ENCODE assay signal across 17 mouse cellular contexts in the genomic region with DNA sequence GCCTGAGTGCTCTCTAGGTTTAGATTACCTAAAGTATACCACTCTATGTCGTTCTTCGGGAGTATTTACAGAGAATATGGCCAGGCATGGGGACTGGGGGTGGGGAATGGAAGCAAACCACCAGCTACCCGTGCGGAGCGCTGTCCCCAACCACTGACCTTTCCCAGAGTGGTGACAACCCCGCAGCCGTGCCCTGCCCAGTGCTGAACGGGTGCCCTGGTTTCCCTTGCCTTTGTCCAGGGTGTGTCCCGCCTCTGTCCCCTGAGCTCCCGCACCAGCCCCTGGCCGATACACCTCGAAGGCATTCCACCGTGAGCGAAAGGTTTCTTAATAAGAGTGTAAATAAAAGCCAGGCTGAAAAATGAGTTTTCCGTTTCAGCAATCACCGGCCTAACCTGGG.
DNase-seq lines count a peak whose midpoint lies in the region; ATAC-seq and TF ChIP-seq lines count a peak whose summit lies in the region.
"Had no signal": no experiment of that assay in that cellular context is flagged by ENCODE, and none has a peak within 500 bp of the region (broad histone marks: within the 10 kb centered on the region; RNA-seq: fewer than 3 reads in every experiment).

No protein-coding gene starts in this region.

- H3K36me3 ChIP-seq in heart, embryonic 15.5 days = no peaks in the 10 kb centered on the region
- H3K36me3 ChIP-seq in midbrain, postnatal 0 days (ENCODE audit: insufficient read depth, low read length) = no peaks in the 10 kb centered on the region
- H3K36me3 ChIP-seq in midbrain, embryonic 10.5 days = no peaks in the 10 kb centered on the region
- no peaks in the 10 kb centered on the region for H3K36me3 ChIP-seq in limb, embryonic 11.5 days (ENCODE audit: control insufficient read depth, insufficient read depth, low read length)
- no peaks in the 10 kb centered on the region for H3K36me3 ChIP-seq in stomach, embryonic 16.5 days (ENCODE audit: control insufficient read depth, insufficient read depth, low read length)
- H3K36me3 ChIP-seq: liver, embryonic 13.5 days; midbrain, embryonic 15.5 days had no signal

- peak overlapping the region; percentile 39 for H3K4me2 ChIP-seq in heart, embryonic 15.5 days
- no peak overlapping the region for H3K4me2 ChIP-seq in midbrain, postnatal 0 days (ENCODE audit: low read depth, low read length, poor library complexity, severe bottlenecking)
- H3K4me2 ChIP-seq in limb, embryonic 11.5 days (ENCODE audit: low read depth, severe bottlenecking) = no peak overlapping the region
- peak overlapping the region; percentile 41 for H3K4me2 ChIP-seq in stomach, embryonic 16.5 days (ENCODE audit: low read depth, low read length)
- H3K4me2 ChIP-seq: liver, embryonic 13.5 days; midbrain, embryonic 15.5 days had no signal

- DNase-seq in heart, adult 11 months = no peak
- DNase-seq in midbrain, postnatal 0 days (ENCODE audit: low spot score) = no peak
- no peak for DNase-seq in midbrain, embryonic 10.5 days (ENCODE audit: low spot score)
- no peak for DNase-seq in limb, embryonic 11.5 days (ENCODE audit: low spot score)
- DNase-seq: adrenal gland, postnatal 10 days; cerebellum, adult 8-10 months; liver, embryonic 13.5 days; retina, postnatal 1 day; thymus, postnatal 25 days had no signal

- H3K9ac ChIP-seq in heart, embryonic 15.5 days = no peak overlapping the region
- no peak overlapping the region for H3K9ac ChIP-seq in midbrain, postnatal 0 days (replicated peaks; ENCODE audit: low read length, poor library complexity, severe bottlenecking)
- no peak overlapping the region for H3K9ac ChIP-seq in limb, embryonic 11.5 days (ENCODE audit: low read length)
- no peak overlapping the region; the same call in 1 of the 2 replicates for H3K9ac ChIP-seq in stomach, embryonic 16.5 days (ENCODE audit: low read length)
- H3K9ac ChIP-seq: liver, embryonic 13.5 days; midbrain, embryonic 15.5 days had no signal

- 46% methylated on average over 16 of the region's 16 CpGs for WGBS in heart, embryonic 15.5 days
- 79% methylated on average over 16 of the region's 16 CpGs for WGBS in midbrain, postnatal 0 days
- 77% methylated on average over 16 of the region's 16 CpGs for WGBS in midbrain, embryonic 10.5 days
- WGBS in limb, embryonic 11.5 days = 64% methylated on average over 16 of the region's 16 CpGs
- 44% methylated on average over 16 of the region's 16 CpGs for WGBS in stomach, embryonic 16.5 days

- no peak for TF ChIP-seq CTCF in midbrain, postnatal 0 days (IDR thresholded peaks at IDR 0.05)

- H3K9me3 ChIP-seq in heart, embryonic 15.5 days (replicated peaks) = no peaks in the 10 kb centered on the region
- H3K9me3 ChIP-seq in midbrain, postnatal 0 days (ENCODE audit: low read length) = no peaks in the 10 kb centered on the region
- H3K9me3 ChIP-seq in midbrain, embryonic 10.5 days (replicated peaks) = no peaks in the 10 kb centered on the region
- H3K9me3 ChIP-seq in limb, embryonic 11.5 days (ENCODE audit: control insufficient read depth, low read length) = no peaks in the 10 kb centered on the region
- H3K9me3 ChIP-seq in stomach, embryonic 16.5 days (replicated peaks; ENCODE audit: control insufficient read depth, low read length) = no peaks in the 10 kb centered on the region
- H3K9me3 ChIP-seq: liver, embryonic 13.5 days; midbrain, embryonic 15.5 days had no signal

- no peak for ATAC-seq in heart, embryonic 15.5 days (replicated peaks; ENCODE audit: insufficient number of reproducible peaks, insufficient read depth, low FRiP score, low read depth)
- ATAC-seq in midbrain, postnatal 0 days (ENCODE audit: low FRiP score) = 0 out of 2 replicates have a peak, but pooled peaks have one; percentile 20
- ATAC-seq in limb, embryonic 11.5 days (ENCODE audit: insufficient number of reproducible peaks, low FRiP score, low TSS enrichment, low read depth) = peak; percentile 22; the same call in 1 of the 2 replicates
- 0 out of 2 replicates have a peak, but pooled peaks have one; percentile 29 for ATAC-seq in stomach, embryonic 16.5 days (ENCODE audit: insufficient read depth, low FRiP score)
- ATAC-seq in megakaryocyte, adult 5-6 weeks (ENCODE audit: poor library complexity, severe bottlenecking) = no peak
- ATAC-seq: CD4-positive, CD25-positive, alpha-beta regulatory T cell, adult 4 months; midbrain, embryonic 15.5 days had no signal

- no peak overlapping the region for H3K4me3 ChIP-seq in heart, embryonic 15.5 days
- H3K4me3 ChIP-seq in midbrain, postnatal 0 days (ENCODE audit: low read depth, low read length) = no peak overlapping the region
- H3K4me3 ChIP-seq in midbrain, embryonic 10.5 days = no peak overlapping the region
- no peak overlapping the region for H3K4me3 ChIP-seq in limb, embryonic 11.5 days (ENCODE audit: low read depth, low read length)
- H3K4me3 ChIP-seq in stomach, embryonic 16.5 days (replicated peaks; ENCODE audit: low read length) = 0 out of 2 replicates have a peak overlapping the region, but pooled peaks have one; percentile 13
- H3K4me3 ChIP-seq: layer of hippocampus, adult 2 months; left cerebral cortex, adult 2 months; liver, embryonic 13.5 days; midbrain, embryonic 15.5 days had no signal

- H3K27me3 ChIP-seq in heart, embryonic 15.5 days = peaks cover 3% of the 10 kb centered on the region; the same call in 1 of the 2 replicates
- no peaks in the 10 kb centered on the region for H3K27me3 ChIP-seq in midbrain, postnatal 0 days (ENCODE audit: insufficient read depth, low read length)
- peaks cover 32% of the 10 kb centered on the region for H3K27me3 ChIP-seq in midbrain, embryonic 10.5 days (ENCODE audit: low read depth, poor library complexity, severe bottlenecking)
- no peaks in the 10 kb centered on the region for H3K27me3 ChIP-seq in limb, embryonic 11.5 days (ENCODE audit: control insufficient read depth, insufficient read depth, low read length)
- peaks cover 2% of the 10 kb centered on the region; the same call in 1 of the 2 replicates for H3K27me3 ChIP-seq in stomach, embryonic 16.5 days (ENCODE audit: control insufficient read depth, insufficient read depth, low read length)
- H3K27me3 ChIP-seq: midbrain, embryonic 15.5 days had no signal

- H3K4me1 ChIP-seq in heart, embryonic 15.5 days (replicated peaks) = peaks cover 18% of the 10 kb centered on the region
- H3K4me1 ChIP-seq in midbrain, postnatal 0 days (ENCODE audit: insufficient read depth, low read length) = peaks cover 10% of the 10 kb centered on the region
- peaks cover 25% of the 10 kb centered on the region for H3K4me1 ChIP-seq in midbrain, embryonic 10.5 days
- H3K4me1 ChIP-seq in limb, embryonic 11.5 days (ENCODE audit: control insufficient read depth, insufficient read depth, low read length) = peaks cover 18% of the 10 kb centered on the region
- H3K4me1 ChIP-seq in stomach, embryonic 16.5 days (ENCODE audit: control insufficient read depth, insufficient read depth, low read length) = peaks cover 16% of the 10 kb centered on the region

- no peak overlapping the region for H3K27ac ChIP-seq in heart, embryonic 15.5 days
- no peak overlapping the region for H3K27ac ChIP-seq in midbrain, postnatal 0 days (ENCODE audit: low read depth, low read length)
- no peak overlapping the region for H3K27ac ChIP-seq in midbrain, embryonic 10.5 days (replicated peaks)
- no peak overlapping the region for H3K27ac ChIP-seq in limb, embryonic 11.5 days (replicated peaks; ENCODE audit: low read depth, low read length)
- no peak overlapping the region for H3K27ac ChIP-seq in stomach, embryonic 16.5 days (ENCODE audit: low read length)
- H3K27ac ChIP-seq: kidney, postnatal 0 days; layer of hippocampus, adult 2 months; left cerebral cortex, adult 2 months; liver, embryonic 13.5 days; midbrain, embryonic 15.5 days had no signal

Comparison
In these comparisons a context has a peak if more than half of its experiments do, and no peak if none do; other contexts are left out.
1. ATAC-seq: peak in midbrain, postnatal 0 days (single experiment), limb, embryonic 11.5 days (single experiment) and stomach, embryonic 16.5 days (single experiment); none in heart, embryonic 15.5 days (single experiment) and megakaryocyte, adult 5-6 weeks (single experiment).
2. H3K4me2 ChIP-seq: peak in heart, embryonic 15.5 days (single experiment) and stomach, embryonic 16.5 days (single experiment); none in midbrain, postnatal 0 days (single experiment) and limb, embryonic 11.5 days (single experiment).